16 mouse cellular contexts compared by ENCODE assay signal in genomic region chr2:10920686-10921485, GRCm38 (mm10).
DNase-seq lines count a peak whose midpoint lies in the region; ATAC-seq and TF ChIP-seq lines count a peak whose summit lies in the region.
"Had no signal": no experiment of that assay in that cellular context is flagged by ENCODE, and none has a peak within 500 bp of the region (broad histone marks: within the 10 kb centered on the region; RNA-seq: fewer than 3 reads in every experiment).

No protein-coding gene starts in this region.

- no peaks in the 10 kb centered on the region for H3K9me3 ChIP-seq in embryonic facial prominence, embryonic 12.5 days
- no peaks in the 10 kb centered on the region for H3K9me3 ChIP-seq in embryonic facial prominence, embryonic 10.5 days
- no peaks in the 10 kb centered on the region for H3K9me3 ChIP-seq in midbrain, embryonic 12.5 days
- no peaks in the 10 kb centered on the region for H3K9me3 ChIP-seq in midbrain, embryonic 10.5 days (replicated peaks)
- H3K9me3 ChIP-seq in limb, embryonic 12.5 days, result no peaks in the 10 kb centered on the region
- no peaks in the 10 kb centered on the region for H3K9me3 ChIP-seq in intestine, postnatal 0 days (ENCODE audit: control insufficient read depth)
- H3K9me3 ChIP-seq: heart, embryonic 12.5 days had no signal

- no peak overlapping the region for H3K9ac ChIP-seq in embryonic facial prominence, embryonic 12.5 days
- no peak overlapping the region for H3K9ac ChIP-seq in midbrain, embryonic 12.5 days (replicated peaks)
- no peak overlapping the region for H3K9ac ChIP-seq in limb, embryonic 12.5 days (replicated peaks)
- no peak overlapping the region for H3K9ac ChIP-seq in intestine, postnatal 0 days (ENCODE audit: low read depth, low read length)
- H3K9ac ChIP-seq: heart, embryonic 12.5 days; liver, postnatal 0 days had no signal

- no peak overlapping the region for H3K4me3 ChIP-seq in embryonic facial prominence, embryonic 12.5 days
- no peak overlapping the region for H3K4me3 ChIP-seq in embryonic facial prominence, embryonic 10.5 days
- H3K4me3 ChIP-seq in midbrain, embryonic 12.5 days, result no peak overlapping the region
- H3K4me3 ChIP-seq in midbrain, embryonic 10.5 days, result no peak overlapping the region
- no peak overlapping the region for H3K4me3 ChIP-seq in limb, embryonic 12.5 days (replicated peaks)
- H3K4me3 ChIP-seq in intestine, postnatal 0 days (ENCODE audit: low read depth, low read length), result no peak overlapping the region
- H3K4me3 ChIP-seq: heart, embryonic 12.5 days had no signal

- H3K27ac ChIP-seq in embryonic facial prominence, embryonic 12.5 days, result no peak overlapping the region
- H3K27ac ChIP-seq in embryonic facial prominence, embryonic 10.5 days (replicated peaks), result no peak overlapping the region
- no peak overlapping the region for H3K27ac ChIP-seq in midbrain, embryonic 12.5 days (replicated peaks)
- H3K27ac ChIP-seq in midbrain, embryonic 10.5 days (replicated peaks), result no peak overlapping the region
- H3K27ac ChIP-seq in limb, embryonic 12.5 days, result no peak overlapping the region
- no peak overlapping the region for H3K27ac ChIP-seq in intestine, postnatal 0 days (ENCODE audit: low read depth, low read length)
- H3K27ac ChIP-seq: macrophage had no signal

- ATAC-seq in embryonic facial prominence, embryonic 12.5 days (ENCODE audit: insufficient number of reproducible peaks, insufficient read depth, low FRiP score, low TSS enrichment), result no peak
- peak; percentile 47; the same call in 1 of the 2 replicates for ATAC-seq in midbrain, embryonic 12.5 days (ENCODE audit: low FRiP score, low read depth)
- no peak for ATAC-seq in limb, embryonic 12.5 days (ENCODE audit: insufficient number of reproducible peaks, insufficient read depth, low FRiP score, low TSS enrichment, low read depth)
- ATAC-seq in intestine, postnatal 0 days, result no peak
- ATAC-seq: liver, postnatal 0 days had no signal

- no peak for DNase-seq in embryonic facial prominence, embryonic 10.5 days (ENCODE audit: low spot score)
- no peak for DNase-seq in midbrain, embryonic 10.5 days (ENCODE audit: low spot score)
- DNase-seq in right cerebral cortex, postnatal 10 days (ENCODE audit: low spot score in 2 of 2), result no peak
- no peak for DNase-seq in adrenal gland, adult (ENCODE audit: inconsistent age in 2 of 2, low spot score in 1 of 2)
- DNase-seq: cerebellum, adult 2 months; gastrocnemius, postnatal 14 days; kidney, adult 8-10 months; left cerebral cortex, postnatal 4 days; liver, postnatal 0 days; thymus, postnatal 14 days had no signal

- H3K4me2 ChIP-seq in embryonic facial prominence, embryonic 12.5 days (replicated peaks), result peak overlapping the region; percentile 13; the same call in 1 of the 2 replicates
- H3K4me2 ChIP-seq in midbrain, embryonic 12.5 days (replicated peaks), result no peak overlapping the region
- peak overlapping the region; percentile 25; the same call in 1 of the 2 replicates for H3K4me2 ChIP-seq in limb, embryonic 12.5 days
- H3K4me2 ChIP-seq in intestine, postnatal 0 days (replicated peaks; ENCODE audit: low read depth), result no peak overlapping the region
- H3K4me2 ChIP-seq: heart, embryonic 12.5 days had no signal

- no peaks in the 10 kb centered on the region for H3K36me3 ChIP-seq in embryonic facial prominence, embryonic 12.5 days
- no peaks in the 10 kb centered on the region for H3K36me3 ChIP-seq in embryonic facial prominence, embryonic 10.5 days (replicated peaks)
- no peaks in the 10 kb centered on the region for H3K36me3 ChIP-seq in midbrain, embryonic 12.5 days
- H3K36me3 ChIP-seq in midbrain, embryonic 10.5 days, result no peaks in the 10 kb centered on the region
- no peaks in the 10 kb centered on the region for H3K36me3 ChIP-seq in limb, embryonic 12.5 days
- H3K36me3 ChIP-seq in intestine, postnatal 0 days (ENCODE audit: control insufficient read depth, insufficient read depth), result no peaks in the 10 kb centered on the region
- H3K36me3 ChIP-seq: heart, embryonic 12.5 days had no signal

- WGBS in embryonic facial prominence, embryonic 12.5 days, result 61% methylated on average over 8 of the region's 8 CpGs
- WGBS in embryonic facial prominence, embryonic 10.5 days, result 65% methylated on average over 8 of the region's 8 CpGs
- 59% methylated on average over 8 of the region's 8 CpGs for WGBS in midbrain, embryonic 12.5 days
- 66% methylated on average over 8 of the region's 8 CpGs for WGBS in midbrain, embryonic 10.5 days
- WGBS in limb, embryonic 12.5 days, result 61% methylated on average over 8 of the region's 8 CpGs
- 62% methylated on average over 8 of the region's 8 CpGs for WGBS in intestine, postnatal 0 days

- H3K4me1 ChIP-seq in embryonic facial prominence, embryonic 12.5 days, result 0 out of 2 replicates have a peak, but pooled peaks cover 9% of the 10 kb centered on the region
- H3K4me1 ChIP-seq in embryonic facial prominence, embryonic 10.5 days, result peaks cover 7% of the 10 kb centered on the region; the same call in 1 of the 2 replicates
- H3K4me1 ChIP-seq in midbrain, embryonic 12.5 days, result peaks cover 14% of the 10 kb centered on the region
- peaks cover 17% of the 10 kb centered on the region for H3K4me1 ChIP-seq in midbrain, embryonic 10.5 days
- H3K4me1 ChIP-seq in limb, embryonic 12.5 days (replicated peaks), result no peaks in the 10 kb centered on the region; the same call in 1 of the 2 replicates
- H3K4me1 ChIP-seq in intestine, postnatal 0 days (replicated peaks; ENCODE audit: control insufficient read depth, insufficient read depth, low read length), result no peaks in the 10 kb centered on the region
- H3K4me1 ChIP-seq: heart, embryonic 12.5 days had no signal

- H3K27me3 ChIP-seq in embryonic facial prominence, embryonic 12.5 days, result no peaks in the 10 kb centered on the region
- H3K27me3 ChIP-seq in embryonic facial prominence, embryonic 10.5 days (replicated peaks; ENCODE audit: low read depth, poor library complexity, severe bottlenecking), result no peaks in the 10 kb centered on the region
- no peaks in the 10 kb centered on the region for H3K27me3 ChIP-seq in midbrain, embryonic 12.5 days
- no peaks in the 10 kb centered on the region for H3K27me3 ChIP-seq in midbrain, embryonic 10.5 days (ENCODE audit: low read depth, poor library complexity, severe bottlenecking)
- H3K27me3 ChIP-seq in limb, embryonic 12.5 days, result no peaks in the 10 kb centered on the region
- H3K27me3 ChIP-seq in intestine, postnatal 0 days (replicated peaks; ENCODE audit: control insufficient read depth, insufficient read depth, low read length), result no peaks in the 10 kb centered on the region
- H3K27me3 ChIP-seq: heart, embryonic 12.5 days had no signal

- no peak for TF ChIP-seq CTCF in intestine, postnatal 0 days (IDR thresholded peaks at IDR 0.05; ENCODE audit: low read depth)

Comparison
In these comparisons a context has a peak if more than half of its experiments do, and no peak if none do; other contexts are left out.
1. H3K4me2 ChIP-seq: peak in embryonic facial prominence, embryonic 12.5 days (single experiment) and limb, embryonic 12.5 days (single experiment); none in midbrain, embryonic 12.5 days (single experiment) and intestine, postnatal 0 days (single experiment).